Mouse (Mus musculus) heart, adult 2 months (tissue): ENCODE measurements around the gene Rapgef1.

Experiments
- CTCF ChIP-seq: fragments of 200-600 bp; IDR thresholded peaks from 2 replicates; pipeline ENCODE4 v1.8.1; 2022; ENCODE audit warnings: antibody characterized with exemption, mild to moderate bottlenecking, moderate library complexity
- EP300 ChIP-seq: fragments of 200-500 bp; IDR thresholded peaks from 2 replicates; pipeline ENCODE4 v1.6.1; 2011; ENCODE audit warnings: low read depth, low read length, control low read depth; ENCODE audit not compliant: insufficient read depth
- POLR2A ChIP-seq: fragments of 200-500 bp; IDR thresholded peaks from 2 replicates; pipeline ENCODE4 v1.6.1; 2011; ENCODE audit warnings: mild to moderate bottlenecking, low read depth, low read length, control low read depth; ENCODE audit not compliant: insufficient read depth

- TF ChIP-seq POLR2A, result no peak
- no peak for TF ChIP-seq CTCF
- no peak for TF ChIP-seq EP300
Measured at GRCm38 (mm10) chr2:29574187-29574586, 45.3 kb upstream of the Rapgef1 start.
